Mouse (Mus musculus): Measurements from ENCODE around the gene Nudt4.

DNA sequence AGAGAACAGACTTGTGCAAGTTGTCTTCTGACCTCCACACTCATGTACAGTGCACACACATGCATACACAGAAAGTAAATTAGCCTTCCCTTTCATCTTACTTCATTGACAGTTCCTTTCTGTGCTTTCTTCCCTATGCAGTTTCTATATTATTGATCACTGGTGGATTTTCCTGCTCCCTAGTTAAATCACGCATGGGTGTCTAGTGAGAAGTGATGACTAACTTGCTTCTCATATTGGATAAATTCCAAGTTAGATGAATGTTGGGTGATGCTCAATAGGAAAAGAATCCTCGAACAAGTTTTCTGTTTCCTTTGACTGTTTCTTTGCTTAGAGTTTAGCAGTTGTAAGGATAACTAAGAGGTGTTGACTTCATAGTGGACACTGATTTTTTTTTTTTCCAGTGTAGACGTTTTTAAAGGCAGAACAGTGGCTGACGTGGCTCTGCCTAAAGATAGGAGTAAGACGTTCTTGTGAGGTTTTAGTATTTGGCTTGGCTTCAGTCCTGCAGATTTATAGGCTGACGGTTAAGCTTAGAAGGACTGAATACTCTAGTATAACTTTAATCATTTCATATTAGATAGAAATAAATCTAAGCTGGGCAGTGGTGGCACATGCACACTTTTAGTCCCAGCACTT lies 38.8 kb downstream of the Nudt4 start:
- TF ChIP-seq ZC3H11A (IDR thresholded peaks at IDR 0.05; ENCODE audit: borderline replicate concordance, low read depth, low read length): no peak
- no peak for TF ChIP-seq ZNF384 (IDR thresholded peaks at IDR 0.05; ENCODE audit: low read depth, low read length)
- no peak for TF ChIP-seq MAFK (IDR thresholded peaks at IDR 0.05; ENCODE audit: insufficient read depth, low read depth, low read length)
